Comparison of ENCODE assay signal across 19 mouse cellular contexts in genomic region chr2:156937795-156938194, GRCm38 (mm10). TPM values are rescaled to one million over a fixed set of nuclear protein-coding genes. Genes with fewer than 3 reads are reported as not detected.
A peak's percentile ranks its signal among the peaks of the same experiment; 100 is the strongest.
DNase-seq lines count a peak whose midpoint lies in the region; ATAC-seq lines count a peak whose summit lies in the region.
"Had no signal": no experiment of that assay in that cellular context is flagged by ENCODE, and none has a peak within 500 bp of the region (broad histone marks: within the 10 kb centered on the region; RNA-seq: fewer than 3 reads in every experiment).

No protein-coding gene starts in this region.

- H3K27me3 ChIP-seq in stomach, embryonic 15.5 days (replicated peaks): no peaks in the 10 kb centered on the region
- H3K27me3 ChIP-seq: midbrain, embryonic 13.5 days; neural tube, embryonic 13.5 days had no signal

- no peak overlapping the region for H3K4me2 ChIP-seq in stomach, embryonic 15.5 days
- H3K4me2 ChIP-seq: liver, embryonic 11.5 days; midbrain, embryonic 13.5 days; neural tube, embryonic 13.5 days had no signal

- DNase-seq in cerebellum, adult 11 months: peak; percentile 25
- no peak for DNase-seq in cerebellum, postnatal 4 days (ENCODE audit: low spot score in 2 of 2)
- peak; percentile 54 to 71 for DNase-seq in layer of hippocampus, adult 18-20 months (ENCODE audit: low spot score in 2 of 2)
- no peak for DNase-seq in layer of hippocampus, adult 9-10 months (ENCODE audit: low spot score)
- peak; percentile 39 to 67 for DNase-seq in left cerebral cortex, postnatal 10 days (ENCODE audit: extremely low spot score in 1 of 2, low spot score in 2 of 2)
- no peak for DNase-seq in kidney, postnatal 36 days
- DNase-seq in urinary bladder, postnatal 10 days (ENCODE audit: low spot score): no peak
- DNase-seq: adrenal gland, postnatal 14 days; cerebellum, adult 8-10 months; gastrocnemius, postnatal 10 days; kidney, postnatal 25 days; lung, postnatal 14 days; thymus, adult 18-20 months had no signal

- peak overlapping the region; percentile 59; the same call in 1 of the 2 replicates for H3K27ac ChIP-seq in stomach, embryonic 15.5 days
- H3K27ac ChIP-seq: hindbrain, postnatal 0 days; midbrain, embryonic 13.5 days; neural tube, embryonic 13.5 days had no signal

- WGBS in stomach, embryonic 15.5 days: 69% methylated on average over 2 of the region's 2 CpGs

- peaks cover 3% of the 10 kb centered on the region; the same call in 1 of the 2 replicates for H3K36me3 ChIP-seq in stomach, embryonic 15.5 days

- ATAC-seq in stomach, embryonic 15.5 days (ENCODE audit: insufficient read depth, low FRiP score, low read depth): no peak
- ATAC-seq: hindbrain, postnatal 0 days; midbrain, embryonic 13.5 days had no signal

- no peak overlapping the region for H3K4me3 ChIP-seq in stomach, embryonic 15.5 days (replicated peaks)
- H3K4me3 ChIP-seq: erythroblast, embryonic 14.5 days; midbrain, embryonic 13.5 days; neural tube, embryonic 13.5 days had no signal

- no peak overlapping the region for H3K9ac ChIP-seq in stomach, embryonic 15.5 days
- H3K9ac ChIP-seq: midbrain, embryonic 13.5 days; neural tube, embryonic 13.5 days had no signal

- intact Hi-C loops in left cerebral cortex, postnatal 10 days (cut with DNase I): no loop called here

- no peaks in the 10 kb centered on the region for H3K9me3 ChIP-seq in stomach, embryonic 15.5 days
- H3K9me3 ChIP-seq: midbrain, embryonic 13.5 days; neural tube, embryonic 13.5 days had no signal

- H3K4me1 ChIP-seq in stomach, embryonic 15.5 days: no peaks in the 10 kb centered on the region
- H3K4me1 ChIP-seq: midbrain, embryonic 13.5 days; neural tube, embryonic 13.5 days had no signal

RNA-seq across cellular contexts. Expression of gene Sla2, which starts 50.8 kb away (rescaled TPM):
- total RNA-seq in layer of hippocampus, adult 18-20 months (2021): under 1 TPM; 0.30 to 0.42 TPM
- total RNA-seq in left cerebral cortex, postnatal 10 days (2021): not detected
- 0.34 and 0.58 TPM in 2 replicates for polyA plus RNA-seq in stomach, embryonic 15.5 days (2015; fragmentation: Nextera tagmentation; extraction: Ambion mirVana)
- total RNA-seq: gastrocnemius, postnatal 10 days; hindbrain, postnatal 0 days had no signal
- polyA plus RNA-seq: neural tube, embryonic 13.5 days had no signal

RNA-seq across cellular contexts. Expression of gene Ndrg3, which starts 54.1 kb away (rescaled TPM):
- total RNA-seq in layer of hippocampus, adult 18-20 months (2021): 100 to 1,000 TPM; 416 to 432 TPM
- 100 to 1,000 TPM; 581 to 586 TPM for total RNA-seq in left cerebral cortex, postnatal 10 days (2021)
- 39.5 and 44.0 TPM in 2 replicates for polyA plus RNA-seq in stomach, embryonic 15.5 days (2015; fragmentation: Nextera tagmentation; extraction: Ambion mirVana)

Comparison
In these comparisons a context has a peak if more than half of its experiments do, and no peak if none do; other contexts are left out.
1. DNase-seq: peak in cerebellum, adult 11 months (single experiment), layer of hippocampus, adult 18-20 months (2 of 2) and left cerebral cortex, postnatal 10 days (2 of 2); none in cerebellum, postnatal 4 days (0 of 2), layer of hippocampus, adult 9-10 months (single experiment), kidney, postnatal 36 days (0 of 2) and urinary bladder, postnatal 10 days (single experiment).